Mouse (Mus musculus) E14TG2a.4 (cell line): ENCODE measurements around the gene Nup98.

ENCODE experiments used
- H3K27me3 ChIP-seq: 2 replicates; pipeline ENCODE4 v1.6.1; 2014; ENCODE audit warnings: low read length, control low read depth; ENCODE audit not compliant: insufficient read depth
- H3K36me3 ChIP-seq: 2 replicates; pipeline ENCODE4 v1.6.1; 2014; ENCODE audit warnings: low read length, control low read depth; ENCODE audit not compliant: insufficient read depth
- H3K4me1 ChIP-seq: replicated peaks from 2 replicates; pipeline ENCODE4 v1.6.1; 2014; ENCODE audit warnings: low read depth, low read length, control low read depth
- H3K4me3 ChIP-seq: replicated peaks from 2 replicates; pipeline ENCODE4 v1.5.1; 2014; ENCODE audit warnings: mild to moderate bottlenecking, low read length
- H3K9me3 ChIP-seq: 2 replicates; pipeline ENCODE4 v1.6.1; 2014; ENCODE audit warnings: low read length, control low read depth
- CTCF ChIP-seq: conservative IDR thresholded peaks from 2 replicates; pipeline ENCODE4 v1.5.1; 2014; ENCODE audit warnings: low read length
- NANOG ChIP-seq: IDR thresholded peaks from 2 replicates; pipeline ENCODE4 v1.6.1; 2014; ENCODE audit warnings: borderline replicate concordance, low read length, mixed read lengths
- POU5F1 ChIP-seq: IDR thresholded peaks from 2 replicates; pipeline ENCODE4 v1.6.1; 2014; ENCODE audit warnings: low read length, borderline replicate concordance

The Nup98 gene

GRCm38 (mm10) chr7:102249531-102249895, 39.5 kb upstream of the Nup98 start:
- Histone ChIP-seq H3K4me1 (peaks cover 57% of the 10 kb centered on the region), H3K27me3 (peaks cover 33% of the 10 kb centered on the region), H3K4me3 (peak overlapping the region; percentile 92)

GRCm38 (mm10) chr7:102248691-102249404, 38.9 kb upstream of the Nup98 start:
- H3K4me3 ChIP-seq = peak overlapping the region; percentile 92
- H3K36me3 ChIP-seq = no peaks in the 10 kb centered on the region
- TF ChIP-seq CTCF (no peak), NANOG (no peak), POU5F1 (no peak)
- peaks cover 63% of the 10 kb centered on the region for H3K4me1 ChIP-seq
- H3K9me3 ChIP-seq = no peaks in the 10 kb centered on the region
- peaks cover 29% of the 10 kb centered on the region for H3K27me3 ChIP-seq

More at GRCm38 (mm10) chr7:102249531-102249895, 39.5 kb upstream of the Nup98 start:
- Histone ChIP-seq H3K36me3 (no peaks in the 10 kb centered on the region), H3K9me3 (no peaks in the 10 kb centered on the region)
- no peak for TF ChIP-seq POU5F1

GRCm38 (mm10) chr7:102246956-102247797, 37.2 kb upstream of the Nup98 start:
- TF ChIP-seq POU5F1 (no peak), NANOG (no peak), CTCF (no peak)

GRCm38 (mm10) chr7:102246265-102246664, 36.3 kb upstream of the Nup98 start:
- H3K4me1 ChIP-seq = peaks cover 64% of the 10 kb centered on the region
- TF ChIP-seq NANOG (no peak), CTCF (no peak), POU5F1 (no peak)
- peaks cover 22% of the 10 kb centered on the region for H3K27me3 ChIP-seq
- H3K4me3 ChIP-seq = no peak overlapping the region
- H3K36me3 ChIP-seq = peaks cover under 1% of the 10 kb centered on the region; the same call in 1 of the 2 replicates
- H3K9me3 ChIP-seq = no peaks in the 10 kb centered on the region

More at GRCm38 (mm10) chr7:102246956-102247797, 37.2 kb upstream of the Nup98 start:
- no peaks in the 10 kb centered on the region for H3K36me3 ChIP-seq
- H3K27me3 ChIP-seq = peaks cover 22% of the 10 kb centered on the region
- no peaks in the 10 kb centered on the region for H3K9me3 ChIP-seq
- H3K4me1 ChIP-seq = peaks cover 68% of the 10 kb centered on the region
- H3K4me3 ChIP-seq = no peak overlapping the region

- peaks cover 59% of the 10 kb centered on the region for H3K4me1 ChIP-seq
These were observed 35.8 kb upstream of the Nup98 start for GRCm38 (mm10) chr7:102245775-102246174.

GRCm38 (mm10) chr7:102244782-102245535, 35.0 kb upstream of the Nup98 start:
- Histone ChIP-seq H3K4me1 (peaks cover 63% of the 10 kb centered on the region), H3K36me3 (peaks cover 12% of the 10 kb centered on the region), H3K9me3 (no peaks in the 10 kb centered on the region), H3K27me3 (peaks cover 22% of the 10 kb centered on the region), H3K4me3 (no peak overlapping the region)
- TF ChIP-seq NANOG (no peak), CTCF (no peak), POU5F1 (no peak)

More at GRCm38 (mm10) chr7:102245775-102246174, 35.8 kb upstream of the Nup98 start:
- Histone ChIP-seq H3K36me3 (peaks cover 5% of the 10 kb centered on the region), H3K27me3 (peaks cover 22% of the 10 kb centered on the region), H3K4me3 (no peak overlapping the region), H3K9me3 (no peaks in the 10 kb centered on the region)
- TF ChIP-seq POU5F1 (no peak), NANOG (no peak), CTCF (no peak)

GRCm38 (mm10) chr7:102243870-102244269, 33.9 kb upstream of the Nup98 start:
- peaks cover 21% of the 10 kb centered on the region for H3K36me3 ChIP-seq
- no peak for TF ChIP-seq NANOG
- TF ChIP-seq CTCF = no peak
- TF ChIP-seq POU5F1 = no peak
- H3K4me1 ChIP-seq = peaks cover 68% of the 10 kb centered on the region
- no peaks in the 10 kb centered on the region for H3K9me3 ChIP-seq
- no peak overlapping the region for H3K4me3 ChIP-seq
- peaks cover 19% of the 10 kb centered on the region for H3K27me3 ChIP-seq

- no peak for TF ChIP-seq POU5F1
- TF ChIP-seq NANOG = no peak
- no peak for TF ChIP-seq CTCF
- H3K27me3 ChIP-seq = peaks cover 11% of the 10 kb centered on the region
- H3K9me3 ChIP-seq = no peaks in the 10 kb centered on the region
- no peak overlapping the region for H3K4me3 ChIP-seq
- H3K4me1 ChIP-seq = peaks cover 63% of the 10 kb centered on the region
- peaks cover 28% of the 10 kb centered on the region for H3K36me3 ChIP-seq
These were observed 32.9 kb upstream of the Nup98 start for GRCm38 (mm10) chr7:102242917-102243316.
